Mouse (Mus musculus) MEL (cell line): ENCODE measurements around the gene Neurl4. TPM values are rescaled to one million over a fixed set of nuclear protein-coding genes. Genes with fewer than 3 reads are reported as not detected.
A peak's percentile ranks its signal among the peaks of the same experiment; 100 is the strongest.

ENCODE experiments used
- DNase-seq: peaks from one replicate; pipeline ENCODE4 v3.0.0; 2011; ENCODE audit warnings: low read depth, low spot score
- H3K27ac ChIP-seq: 2 replicates; pipeline ENCODE4 v1.5.1; 2012; ENCODE audit warnings: low read depth, mild to moderate bottlenecking, control low read depth, low read length, moderate library complexity; ENCODE audit not compliant: control insufficient read depth
- H3K27me3 ChIP-seq, 2 experiments: fragments of 150-350 bp in 1 of 2; sonication (generic) in 1 of 2; 2 replicates each; pipeline ENCODE4 v1.6.1; 2012; ENCODE audit warnings: low read length in 2 of 2, mild to moderate bottlenecking in 2 of 2, improper control_type of control experiment in 1 of 2, moderate library complexity in 1 of 2; ENCODE audit not compliant: insufficient read depth in 2 of 2, control insufficient read depth in 1 of 2
- H3K36me3 ChIP-seq, 2 experiments: 2 replicates each; pipeline ENCODE4 v1.6.1; 2012 to 2014; ENCODE audit warnings: low read length in 2 of 2, improper control_type of control experiment in 1 of 2, inconsistent platforms in 1 of 2, mild to moderate bottlenecking in 1 of 2; ENCODE audit not compliant: insufficient read depth in 2 of 2, control insufficient read depth in 1 of 2
- H3K4me1 ChIP-seq, 2 experiments: fragments of 150-350 bp in 1 of 2; sonication (generic) in 1 of 2; 2 replicates each; pipeline ENCODE4 v1.6.1; 2012; ENCODE audit warnings: low read length in 2 of 2, improper control_type of control experiment in 1 of 2, mild to moderate bottlenecking in 1 of 2; ENCODE audit not compliant: insufficient read depth in 2 of 2, control insufficient read depth in 1 of 2
- H3K4me3 ChIP-seq, 2 experiments: fragments of 150-350 bp in 1 of 2; sonication (generic) in 1 of 2; 2 replicates each; pipeline ENCODE4 v1.5.1; 2012; ENCODE audit warnings: low read depth in 2 of 2, low read length in 2 of 2, mild to moderate bottlenecking in 2 of 2, moderate library complexity in 2 of 2, control low read depth in 1 of 2, improper control_type of control experiment in 1 of 2; ENCODE audit not compliant: control insufficient read depth in 1 of 2, insufficient read depth in 1 of 2
- H3K79me2 ChIP-seq: 2 replicates; pipeline ENCODE4 v1.6.1; 2012; ENCODE audit warnings: mild to moderate bottlenecking, low read length, moderate library complexity; ENCODE audit not compliant: control insufficient read depth, poor library complexity, insufficient read depth
- H3K9ac ChIP-seq: 2 replicates; pipeline ENCODE4 v1.6.1; 2012; ENCODE audit warnings: low read depth, mild to moderate bottlenecking, control low read depth, low read length, moderate library complexity; ENCODE audit not compliant: control insufficient read depth, poor library complexity, severe bottlenecking
- H3K9me3 ChIP-seq: fragments of 150-350 bp; sonication (generic); replicated peaks from 2 replicates; pipeline ENCODE4 v1.6.1; 2012; ENCODE audit warnings: mild to moderate bottlenecking, low read length, improper control_type of control experiment, moderate library complexity; ENCODE audit not compliant: insufficient read depth
- CHD1 ChIP-seq: IDR thresholded peaks from 2 replicates; pipeline ENCODE4 v1.6.1; 2012; ENCODE audit warnings: low read depth, mild to moderate bottlenecking, inconsistent platforms, low read length, improper control_type of control experiment
- CTCF ChIP-seq, 3 experiments: IDR thresholded peaks in 2 of 3; conservative IDR thresholded peaks in 1 of 3; 2 replicates each; pipeline ENCODE4 v1.5.1; 2011 to 2012; ENCODE audit warnings: low read length in 3 of 3, low read depth in 2 of 3, mild to moderate bottlenecking in 2 of 3, improper control_type of control experiment in 1 of 3, inconsistent platforms in 1 of 3, mixed read lengths in 1 of 3, moderate library complexity in 1 of 3; ENCODE audit not compliant: control insufficient read depth in 1 of 3, insufficient read depth in 1 of 3, poor library complexity in 1 of 3, severe bottlenecking in 1 of 3
- E2F4 ChIP-seq: IDR thresholded peaks from 2 replicates; pipeline ENCODE4 v1.6.1; 2011; ENCODE audit warnings: low read depth, low read length, improper control_type of control experiment, borderline replicate concordance
- ELF1 ChIP-seq: IDR thresholded peaks from 2 replicates; pipeline ENCODE4 v1.6.1; 2014; ENCODE audit warnings: low read depth, mild to moderate bottlenecking, inconsistent platforms, low read length, improper control_type of control experiment, moderate library complexity
- ETS1 ChIP-seq: IDR thresholded peaks from 2 replicates; pipeline ENCODE4 v1.6.1; 2012; ENCODE audit warnings: low read depth, mild to moderate bottlenecking, inconsistent platforms, low read length, improper control_type of control experiment, moderate library complexity
- GATA1 ChIP-seq: IDR thresholded peaks from 2 replicates; pipeline ENCODE4 v1.6.1; 2011; ENCODE audit warnings: low read depth, low read length, improper control_type of control experiment
- HCFC1 ChIP-seq: IDR thresholded peaks from 2 replicates; pipeline ENCODE4 v1.6.1; 2012; ENCODE audit warnings: low read depth, mild to moderate bottlenecking, inconsistent platforms, low read length, improper control_type of control experiment, moderate library complexity
- JUND ChIP-seq: IDR thresholded peaks from 2 replicates; pipeline ENCODE4 v1.6.1; 2011; ENCODE audit warnings: low read depth, mild to moderate bottlenecking, improper control_type of control experiment, low read length
- KAT2A ChIP-seq: conservative IDR thresholded peaks from 2 replicates; pipeline ENCODE4 v1.6.1; 2012; ENCODE audit warnings: low read depth, low read length, improper control_type of control experiment, inconsistent platforms
- MAX ChIP-seq: IDR thresholded peaks from 2 replicates; pipeline ENCODE4 v1.6.1; 2011; ENCODE audit warnings: low read length, improper control_type of control experiment
- MAZ ChIP-seq: IDR thresholded peaks from 2 replicates; pipeline ENCODE4 v1.6.1; 2012; ENCODE audit warnings: low read depth, mild to moderate bottlenecking, inconsistent platforms, low read length, improper control_type of control experiment
- MEF2A ChIP-seq: IDR thresholded peaks from 2 replicates; pipeline ENCODE4 v1.6.1; 2014; ENCODE audit warnings: low read depth, mild to moderate bottlenecking, inconsistent platforms, low read length, improper control_type of control experiment; ENCODE audit not compliant: poor library complexity, insufficient replicate concordance, severe bottlenecking; ENCODE audit errors: extremely low read depth
- MXI1 ChIP-seq: IDR thresholded peaks from 2 replicates; pipeline ENCODE4 v1.6.1; 2011; ENCODE audit warnings: mild to moderate bottlenecking, low read depth, low read length, improper control_type of control experiment
- MYB ChIP-seq: IDR thresholded peaks from 2 replicates; pipeline ENCODE4 v1.6.1; 2011; ENCODE audit warnings: mild to moderate bottlenecking, low read depth, low read length, improper control_type of control experiment
- MYC ChIP-seq: IDR thresholded peaks from 2 replicates; pipeline ENCODE4 v1.6.1; 2011; ENCODE audit warnings: low read depth, mild to moderate bottlenecking, low read length, improper control_type of control experiment, moderate library complexity
- NELFE ChIP-seq: IDR thresholded peaks from 2 replicates; pipeline ENCODE4 v1.6.1; 2011; ENCODE audit warnings: low read depth, low read length, improper control_type of control experiment
- NRF1 ChIP-seq: IDR thresholded peaks from 2 replicates; pipeline ENCODE4 v1.6.1; 2014; ENCODE audit warnings: low read depth, mild to moderate bottlenecking, inconsistent platforms, low read length, improper control_type of control experiment, moderate library complexity; ENCODE audit not compliant: poor library complexity, insufficient read depth, severe bottlenecking
- POLR2A ChIP-seq, 2 experiments: IDR thresholded peaks; 2 replicates each; pipeline ENCODE4 v1.6.1; 2011 to 2012; ENCODE audit warnings: low read length in 2 of 2, mild to moderate bottlenecking in 2 of 2, control low read depth in 1 of 2, improper control_type of control experiment in 1 of 2, low read depth in 1 of 2, moderate library complexity in 1 of 2; ENCODE audit not compliant: control insufficient read depth in 1 of 2, insufficient read depth in 1 of 2, poor library complexity in 1 of 2
- POLR2AphosphoS2 ChIP-seq: IDR thresholded peaks from 2 replicates; pipeline ENCODE4 v1.6.1; 2011; ENCODE audit warnings: low read length, improper control_type of control experiment
- RCOR1 ChIP-seq: IDR thresholded peaks from 2 replicates; pipeline ENCODE4 v1.6.1; 2012; ENCODE audit warnings: low read depth, mild to moderate bottlenecking, inconsistent platforms, low read length, improper control_type of control experiment
- SIN3A ChIP-seq: IDR thresholded peaks from 2 replicates; pipeline ENCODE4 v1.6.1; 2012; ENCODE audit warnings: low read length, improper control_type of control experiment, inconsistent platforms
- SMC3 ChIP-seq: IDR thresholded peaks from 2 replicates; pipeline ENCODE4 v1.6.1; 2011; ENCODE audit warnings: low read depth, low read length, improper control_type of control experiment
- TBP ChIP-seq: IDR thresholded peaks from 2 replicates; pipeline ENCODE4 v1.8.0; 2011; ENCODE audit warnings: low read depth, low read length, improper control_type of control experiment
- UBTF ChIP-seq: IDR thresholded peaks from 2 replicates; pipeline ENCODE4 v1.6.1; 2012; ENCODE audit warnings: low read depth, mild to moderate bottlenecking, inconsistent platforms, low read length, improper control_type of control experiment, moderate library complexity, borderline replicate concordance; ENCODE audit not compliant: insufficient read depth
- USF1 ChIP-seq: IDR thresholded peaks from 2 replicates; pipeline ENCODE4 v1.6.1; 2014; ENCODE audit warnings: low read depth, mild to moderate bottlenecking, inconsistent platforms, low read length, improper control_type of control experiment, moderate library complexity
- USF2 ChIP-seq, 2 experiments: IDR thresholded peaks; 2 replicates each; pipeline ENCODE4 v1.6.1; 2011 to 2012; ENCODE audit warnings: improper control_type of control experiment in 2 of 2, low read length in 2 of 2, borderline replicate concordance in 1 of 2, inconsistent platforms in 1 of 2, low read depth in 1 of 2, mild to moderate bottlenecking in 1 of 2; ENCODE audit not compliant: insufficient read depth in 1 of 2
- ZC3H11A ChIP-seq: IDR thresholded peaks from 2 replicates; pipeline ENCODE4 v1.6.1; 2012; ENCODE audit warnings: low read depth, mild to moderate bottlenecking, inconsistent platforms, low read length, improper control_type of control experiment
- ZNF384 ChIP-seq: IDR thresholded peaks from 2 replicates; pipeline ENCODE4 v1.6.1; 2012; ENCODE audit warnings: low read depth, mild to moderate bottlenecking, inconsistent platforms, low read length, improper control_type of control experiment
- polyA plus RNA-seq, 2 experiments: library from polyadenylated mRNA; stranded (reverse) in 1 of 2; unstranded in 1 of 2; fragments of >175 nt in 1 of 2; fragments of >200 nt in 1 of 2; gene quantifications; 2 replicates each; pipeline versions ENCODE4 v1.2.1 to v1.2.4; 2012; ENCODE audit warnings: low replicate concordance in 2 of 2, low read depth in 1 of 2; ENCODE audit not compliant: insufficient read length in 2 of 2, insufficient read depth in 1 of 2, missing spikeins in 1 of 2
- total RNA-seq: library from RNA; depleted of rRNA; stranded (reverse); fragments of 300-350 nt; gene quantifications from 2 replicates; pipeline ENCODE4 v1.2.3, GENCODE M21; 2012

Neurl4 gene
- total and polyA plus RNA-seq, 3 experiments, result 50.9 to 58.0 TPM; not detected in 1

GRCm38 (mm10) chr11:69948066-69948762 lies 47.3 kb downstream of the Neurl4 start, which contains the start of gene Slc2a4:
Gene Slc2a4, minus strand, starts transcription at chr11:69948188.
- TF ChIP-seq POLR2AphosphoS2 (no peak), SIN3A (peak; percentile 81), MYB (no peak), POLR2A (IDR thresholded peaks at IDR 0.05; ENCODE audit: control insufficient read depth in 1 of 2, insufficient read depth in 1 of 2, low read depth in 1 of 2, low read length in 2 of 2, poor library complexity in 1 of 2) (no peak), E2F4 (peak; percentile 82; the same call in 1 of the 2 replicates), SMC3 (0 out of 2 replicates have a peak, but pooled peaks have one; percentile 18), HCFC1 (0 out of 2 replicates have a peak, but pooled peaks have one; percentile 27), MAZ (0 out of 2 replicates have a peak, but pooled peaks have one; percentile 29), MXI1 (peak; percentile 85), UBTF (no peak), ETS1 (no peak), ZNF384 (no peak; the same call in 1 of the 2 replicates), TBP (0 out of 2 replicates have a peak, but pooled peaks have one; percentile 8), USF1 (0 out of 2 replicates have a peak, but pooled peaks have one; percentile 11), CHD1 (no peak), NELFE (no peak), MEF2A (0 out of 2 replicates have a peak, but pooled peaks have one; percentile 55), MAX (peak; percentile 51), GATA1 (no peak)
- H3K36me3 ChIP-seq, result no peaks in the 10 kb centered on the region; a peak in 1 of 4 replicates
- H3K27ac ChIP-seq, result peak within 1 kb of the TSS; percentile 17; the same call in 1 of the 2 replicates
- no peaks in the 10 kb centered on the region for H3K9me3 ChIP-seq
- peak within 1 kb of the TSS; percentile 55 for H3K9ac ChIP-seq
- peaks cover 4 to 8% of the 10 kb centered on the region in 2 experiments for H3K27me3 ChIP-seq
- peak within 1 kb of the TSS; percentile 52 to 61 for H3K4me3 ChIP-seq
- DNase-seq, result peak; percentile 97
- H3K4me1 ChIP-seq, result peaks cover 0 to 13% of the 10 kb centered on the region in 2 experiments; a peak in 3 of 4 replicates
- no peaks in the 10 kb centered on the region for H3K79me2 ChIP-seq

DNA sequence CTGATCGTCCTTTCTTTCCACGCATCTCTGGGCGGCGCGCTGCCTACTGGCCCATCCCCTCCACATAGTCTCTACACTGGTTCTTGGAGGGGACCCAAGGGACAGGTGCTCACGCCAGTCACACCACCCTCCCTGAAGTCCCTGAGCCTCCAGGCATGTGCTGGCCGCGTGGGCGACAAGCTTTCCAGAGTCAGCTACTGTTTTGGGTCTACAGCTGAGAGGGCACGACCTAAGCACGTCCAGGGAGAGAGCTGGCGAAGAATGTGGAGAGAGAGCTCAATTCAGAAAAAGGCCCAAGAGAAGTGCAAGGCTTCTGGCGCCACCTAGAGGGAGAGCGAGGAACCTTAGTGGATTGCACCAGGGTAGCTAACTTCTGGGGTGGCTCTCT lies 47.9 kb downstream of the Neurl4 start:
- no peaks in the 10 kb centered on the region for H3K9me3 ChIP-seq
- H3K9ac ChIP-seq, result peak overlapping the region; percentile 55
- H3K36me3 ChIP-seq, result no peaks in the 10 kb centered on the region; a peak in 1 of 4 replicates
- peak; percentile 95 for DNase-seq
- H3K4me3 ChIP-seq, result peak overlapping the region; percentile 52 to 61
- no peaks in the 10 kb centered on the region for H3K79me2 ChIP-seq
- peak overlapping the region; percentile 17; the same call in 1 of the 2 replicates for H3K27ac ChIP-seq
- peaks cover 2 to 18% of the 10 kb centered on the region in 2 experiments; a peak in 3 of 4 replicates for H3K4me1 ChIP-seq
- peaks cover 3 to 4% of the 10 kb centered on the region in 2 experiments; a peak in 3 of 4 replicates for H3K27me3 ChIP-seq
- TF ChIP-seq ZC3H11A, result peak; percentile 96
- TF ChIP-seq POLR2AphosphoS2, result no peak
- no peak for TF ChIP-seq E2F4
- TF ChIP-seq USF2 (IDR thresholded peaks at IDR 0.05; ENCODE audit: borderline replicate concordance in 1 of 2, insufficient read depth in 1 of 2, low read depth in 1 of 2, low read length in 2 of 2), result no peak
- TF ChIP-seq HCFC1, result peak; percentile 42; the same call in 1 of the 2 replicates
- no peak for TF ChIP-seq NRF1
- no peak for TF ChIP-seq RCOR1
- TF ChIP-seq POLR2A (IDR thresholded peaks at IDR 0.05; ENCODE audit: control insufficient read depth in 1 of 2, insufficient read depth in 1 of 2, low read depth in 1 of 2, low read length in 2 of 2, poor library complexity in 1 of 2), result 0 out of 4 replicates have a peak, but pooled peaks of 1 of the 2 experiments have one; percentile 20
- 0 out of 2 replicates have a peak, but pooled peaks have one; percentile 17 for TF ChIP-seq ZNF384
- TF ChIP-seq KAT2A, result no peak
- TF ChIP-seq ELF1, result peak; percentile 41; the same call in 1 of the 2 replicates
- TF ChIP-seq CTCF (IDR thresholded peaks at IDR 0.05 in 2 of 3, conservative IDR thresholded peaks at IDR 0.05 in 1 of 3; ENCODE audit: control insufficient read depth in 1 of 3, insufficient read depth in 1 of 3, low read depth in 2 of 3, low read length in 3 of 3, poor library complexity in 1 of 3, severe bottlenecking in 1 of 3), result peak; percentile 94 to 98 (median 98)
- peak; percentile 72; the same call in 1 of the 2 replicates for TF ChIP-seq MYC
- TF ChIP-seq JUND, result peak; percentile 58; the same call in 1 of the 2 replicates
- TF ChIP-seq MAX, result peak; percentile 9; the same call in 1 of the 2 replicates
